Mouse (Mus musculus) heart, embryonic 14.5 days (tissue): ENCODE results near the gene Wdr20. TPM values are rescaled to one million over a fixed set of nuclear protein-coding genes. Genes with fewer than 3 reads are reported as not detected.

Source experiments
- ATAC-seq: fragments of 200-750 bp; cut with Nextera tagmentation; 2 replicates; pipeline ENCODE4 v1.8.0; 2017; ENCODE audit warnings: low read depth, moderate TSS enrichment; ENCODE audit not compliant: insufficient number of reproducible peaks, insufficient read depth, low FRiP score
- H3K27ac ChIP-seq, 2 experiments: fragments of 200-500 bp in 1 of 2; fragments of 300-500 bp in 1 of 2; sonication (generic) in 1 of 2; replicated peaks in 1 of 2; 2 replicates each; pipeline ENCODE4 v1.5.1; 2012 to 2014; ENCODE audit warnings: low read depth in 2 of 2, low read length in 2 of 2, control low read depth in 1 of 2, mild to moderate bottlenecking in 1 of 2, mixed read lengths in 1 of 2; ENCODE audit not compliant: control insufficient read depth in 1 of 2, insufficient read depth in 1 of 2
- H3K27me3 ChIP-seq: fragments of 300-500 bp; sonication (generic); 2 replicates; pipeline ENCODE4 v1.6.1; 2014; ENCODE audit warnings: mild to moderate bottlenecking, low read length, control low read depth; ENCODE audit not compliant: control insufficient read depth, insufficient read depth
- H3K36me3 ChIP-seq: fragments of 300-500 bp; sonication (generic); 2 replicates; pipeline ENCODE4 v1.6.1; 2014; ENCODE audit warnings: mild to moderate bottlenecking, control low read depth, low read length, mixed read lengths; ENCODE audit not compliant: control insufficient read depth, insufficient read depth
- H3K4me1 ChIP-seq, 2 experiments: fragments of 200-500 bp in 1 of 2; fragments of 300-500 bp in 1 of 2; sonication (generic) in 1 of 2; 2 replicates each; pipeline ENCODE4 v1.6.1; 2012 to 2014; ENCODE audit warnings: low read length in 2 of 2, control low read depth in 1 of 2, mixed read lengths in 1 of 2; ENCODE audit not compliant: control insufficient read depth in 2 of 2, insufficient read depth in 2 of 2
- H3K4me2 ChIP-seq: fragments of 300-500 bp; sonication (generic); 2 replicates; pipeline ENCODE4 v1.6.1; 2014; ENCODE audit warnings: mild to moderate bottlenecking, low read length
- H3K4me3 ChIP-seq, 2 experiments: fragments of 200-500 bp in 1 of 2; fragments of 300-500 bp in 1 of 2; sonication (generic) in 1 of 2; 2 replicates each; pipeline ENCODE4 v1.5.1; 2012 to 2014; ENCODE audit warnings: low read length in 2 of 2, mild to moderate bottlenecking in 2 of 2, control low read depth in 1 of 2, low read depth in 1 of 2, moderate library complexity in 1 of 2; ENCODE audit not compliant: control insufficient read depth in 1 of 2, insufficient read depth in 1 of 2
- H3K9ac ChIP-seq: fragments of 300-500 bp; sonication (generic); 2 replicates; pipeline ENCODE4 v1.6.1; 2014; ENCODE audit warnings: mild to moderate bottlenecking, low read length
- H3K9me3 ChIP-seq: fragments of 300-500 bp; sonication (generic); 2 replicates; pipeline ENCODE4 v1.6.1; 2016; ENCODE audit warnings: low read length, control low read depth; ENCODE audit not compliant: control insufficient read depth
- WGBS: fragments of 180-500 bp; shearing (Covaris S2); extraction: QIAGEN DNeasy Blood & Tissue Kit; methylation state at CpG from one replicate; pipeline ENCODE4 v1.1.7; 2014; 5-methylcytosine and 5-hydroxymethylcytosine counted together
- polyA plus RNA-seq: library from polyadenylated mRNA; unstranded; fragments of >200 nt; fragmentation: Nextera tagmentation; extraction: Ambion mirVana; gene quantifications from 2 replicates; pipeline ENCODE4 v1.2.1, GENCODE M21; 2014

Gene Wdr20
- polyA plus RNA-seq, 1 experiment from 2014 or later: 16.3 TPM

- ATAC-seq: peak; percentile 45
- Histone ChIP-seq H3K4me3 (peak overlapping the region; percentile 88 to 99), H3K9ac (peak overlapping the region; percentile 98), H3K4me2 (peak overlapping the region; percentile 88), H3K27ac (peak overlapping the region; percentile 80 to 86), H3K9me3 (no peaks in the 10 kb centered on the region), H3K36me3 (peaks cover 7% of the 10 kb centered on the region; the same call in 1 of the 2 replicates), H3K27me3 (no peaks in the 10 kb centered on the region), H3K4me1 (peaks cover 3 to 13% of the 10 kb centered on the region in 2 experiments; a peak in 3 of 4 replicates)
- WGBS: under 1% methylated on average over 65 of the region's 72 CpGs
Observed at GRCm38 (mm10) chr12:110738158-110738921, 596 bp downstream of the Wdr20 start.

GRCm38 (mm10) chr12:110750770-110751439, 13.2 kb downstream of the Wdr20 start:
- Histone ChIP-seq H3K27ac (no peak overlapping the region), H3K9ac (no peak overlapping the region), H3K4me3 (no peak overlapping the region), H3K4me1 (peaks cover 0 to 4% of the 10 kb centered on the region in 2 experiments; a peak in 2 of 4 replicates), H3K4me2 (no peak overlapping the region), H3K36me3 (peaks cover 13% of the 10 kb centered on the region; the same call in 1 of the 2 replicates), H3K27me3 (no peaks in the 10 kb centered on the region), H3K9me3 (0 out of 2 replicates have a peak, but pooled peaks cover 7% of the 10 kb centered on the region)
- 76% methylated on average over 10 of the region's 10 CpGs for WGBS
- no peak for ATAC-seq

- H3K9me3 ChIP-seq: 0 out of 2 replicates have a peak, but pooled peaks cover 7% of the 10 kb centered on the region
Observed at GRCm38 (mm10) chr12:110752703-110753102, 15.0 kb downstream of the Wdr20 start.

GRCm38 (mm10) chr12:110753976-110754375, 16.2 kb downstream of the Wdr20 start:
- no peak overlapping the region for H3K4me2 ChIP-seq
- H3K27me3 ChIP-seq: no peaks in the 10 kb centered on the region
- H3K4me1 ChIP-seq: peaks cover 0 to 16% of the 10 kb centered on the region in 2 experiments; a peak in 3 of 4 replicates
- ATAC-seq: no peak
- H3K9me3 ChIP-seq: 0 out of 2 replicates have a peak, but pooled peaks cover 7% of the 10 kb centered on the region
- WGBS: 91% methylated on average over 4 of the region's 4 CpGs
- H3K36me3 ChIP-seq: peaks cover 13% of the 10 kb centered on the region; the same call in 1 of the 2 replicates
- no peak overlapping the region for H3K9ac ChIP-seq
- H3K27ac ChIP-seq: no peak overlapping the region
- H3K4me3 ChIP-seq: no peak overlapping the region

More at GRCm38 (mm10) chr12:110752703-110753102, 15.0 kb downstream of the Wdr20 start:
- peaks cover 13% of the 10 kb centered on the region; the same call in 1 of the 2 replicates for H3K36me3 ChIP-seq
- H3K9ac ChIP-seq: no peak overlapping the region
- H3K27me3 ChIP-seq: no peaks in the 10 kb centered on the region
- no peak overlapping the region for H3K4me2 ChIP-seq
- no peak overlapping the region for H3K27ac ChIP-seq
- peaks cover 0 to 16% of the 10 kb centered on the region in 2 experiments; a peak in 3 of 4 replicates for H3K4me1 ChIP-seq
- ATAC-seq: no peak
- no peak overlapping the region for H3K4me3 ChIP-seq

- Histone ChIP-seq H3K27me3 (no peaks in the 10 kb centered on the region), H3K27ac (no peak overlapping the region; a peak in 1 of 4 replicates), H3K4me3 (no peak overlapping the region), H3K4me2 (no peak overlapping the region), H3K9me3 (0 out of 2 replicates have a peak, but pooled peaks cover 7% of the 10 kb centered on the region), H3K9ac (no peak overlapping the region), H3K36me3 (peaks cover 10% of the 10 kb centered on the region; the same call in 1 of the 2 replicates), H3K4me1 (peaks cover 0 to 11% of the 10 kb centered on the region in 2 experiments; a peak in 2 of 4 replicates)
- WGBS: 49% methylated on average over 3 of the region's 3 CpGs
- ATAC-seq: no peak
Observed at GRCm38 (mm10) chr12:110757161-110757560, 19.4 kb downstream of the Wdr20 start.

- H3K4me2 ChIP-seq: no peak overlapping the region
- H3K27me3 ChIP-seq: no peaks in the 10 kb centered on the region
- ATAC-seq: no peak
- H3K9me3 ChIP-seq: 0 out of 2 replicates have a peak, but pooled peaks cover 7% of the 10 kb centered on the region
- 93% methylated on average over 7 of the region's 8 CpGs for WGBS
- H3K9ac ChIP-seq: no peak overlapping the region
- H3K4me1 ChIP-seq: peaks cover 0 to 11% of the 10 kb centered on the region in 2 experiments; a peak in 2 of 4 replicates
- H3K4me3 ChIP-seq: no peak overlapping the region
- H3K36me3 ChIP-seq: peaks cover 10% of the 10 kb centered on the region; the same call in 1 of the 2 replicates
- H3K27ac ChIP-seq: no peak overlapping the region
Observed at GRCm38 (mm10) chr12:110758932-110759331, 21.2 kb downstream of the Wdr20 start.

GRCm38 (mm10) chr12:110762321-110762720, 24.6 kb downstream of the Wdr20 start:
- H3K4me2 ChIP-seq: no peak overlapping the region
- H3K36me3 ChIP-seq: no peaks in the 10 kb centered on the region
- peaks cover 0 to 3% of the 10 kb centered on the region in 2 experiments; a peak in 2 of 4 replicates for H3K4me1 ChIP-seq
- no peak overlapping the region for H3K4me3 ChIP-seq
- no peaks in the 10 kb centered on the region for H3K9me3 ChIP-seq
- H3K27me3 ChIP-seq: no peaks in the 10 kb centered on the region
- 84% methylated on average over 2 of the region's 2 CpGs for WGBS
- H3K9ac ChIP-seq: no peak overlapping the region
- no peak overlapping the region for H3K27ac ChIP-seq
- ATAC-seq: no peak
